Mouse (Mus musculus): Measurements from ENCODE around the gene Il1r1. TPM values are rescaled to one million over a fixed set of nuclear protein-coding genes. Genes with fewer than 3 reads are reported as not detected.

The Il1r1 gene
- polyA plus RNA-seq, 1 experiment from 2014 or later = 8.6 TPM

- DNase-seq (ENCODE audit: low spot score) (no peak), ATAC-seq (replicated peaks; ENCODE audit: low FRiP score, low TSS enrichment, low read depth) (no peak)
- Histone ChIP-seq H3K4me3 (ENCODE audit: low read depth, low read length) (no peak overlapping the region), H3K9me3 (ENCODE audit: control insufficient read depth, low read length) (no peaks in the 10 kb centered on the region), H3K27ac (ENCODE audit: low read depth) (no peak overlapping the region), H3K27me3 (replicated peaks; ENCODE audit: control insufficient read depth, insufficient read depth, low read length) (no peaks in the 10 kb centered on the region), H3K4me1 (replicated peaks; ENCODE audit: control insufficient read depth, insufficient read depth, low read length) (peaks cover 15% of the 10 kb centered on the region), H3K36me3 (ENCODE audit: control insufficient read depth, insufficient read depth, low read length) (no peaks in the 10 kb centered on the region), H3K9ac (ENCODE audit: low read length) (no peak overlapping the region), H3K4me2 (ENCODE audit: low read length) (no peak overlapping the region)
- 90% methylated on average over 12 of the region's 12 CpGs for WGBS
Observed at GRCm38 (mm10) chr1:40270415-40270814, 45.5 kb downstream of the Il1r1 start.

GRCm38 (mm10) chr1:40271052-40271451 lies 46.2 kb downstream of the Il1r1 start:
- no peak for ATAC-seq (replicated peaks; ENCODE audit: low FRiP score, low TSS enrichment, low read depth)
- H3K27ac ChIP-seq (ENCODE audit: low read depth) = no peak overlapping the region

GRCm38 (mm10) chr1:40271486-40272055 lies 46.7 kb downstream of the Il1r1 start:
- Histone ChIP-seq H3K4me1 (replicated peaks; ENCODE audit: control insufficient read depth, insufficient read depth, low read length) (peaks cover 12% of the 10 kb centered on the region; the same call in 1 of the 2 replicates), H3K36me3 (ENCODE audit: control insufficient read depth, insufficient read depth, low read length) (no peaks in the 10 kb centered on the region), H3K27ac (ENCODE audit: low read depth) (no peak overlapping the region), H3K4me2 (ENCODE audit: low read length) (no peak overlapping the region), H3K9ac (ENCODE audit: low read length) (no peak overlapping the region), H3K4me3 (ENCODE audit: low read depth, low read length) (no peak overlapping the region), H3K9me3 (ENCODE audit: control insufficient read depth, low read length) (no peaks in the 10 kb centered on the region), H3K27me3 (replicated peaks; ENCODE audit: control insufficient read depth, insufficient read depth, low read length) (no peaks in the 10 kb centered on the region)
- no peak for ATAC-seq (replicated peaks; ENCODE audit: low FRiP score, low TSS enrichment, low read depth)
- 90% methylated on average over 10 of the region's 10 CpGs for WGBS
- DNase-seq (ENCODE audit: low spot score) = no peak

More at GRCm38 (mm10) chr1:40271052-40271451, 46.2 kb downstream of the Il1r1 start:
- DNase-seq (ENCODE audit: low spot score) = no peak
- Histone ChIP-seq H3K4me2 (ENCODE audit: low read length) (no peak overlapping the region), H3K4me1 (replicated peaks; ENCODE audit: control insufficient read depth, insufficient read depth, low read length) (peaks cover 15% of the 10 kb centered on the region), H3K36me3 (ENCODE audit: control insufficient read depth, insufficient read depth, low read length) (no peaks in the 10 kb centered on the region), H3K9ac (ENCODE audit: low read length) (no peak overlapping the region), H3K27me3 (replicated peaks; ENCODE audit: control insufficient read depth, insufficient read depth, low read length) (no peaks in the 10 kb centered on the region), H3K4me3 (ENCODE audit: low read depth, low read length) (no peak overlapping the region), H3K9me3 (ENCODE audit: control insufficient read depth, low read length) (no peaks in the 10 kb centered on the region)
- WGBS = 91% methylated on average over 4 of the region's 4 CpGs

GRCm38 (mm10) chr1:40272204-40272603 lies 47.3 kb downstream of the Il1r1 start:
- Histone ChIP-seq H3K4me3 (ENCODE audit: low read depth, low read length) (no peak overlapping the region), H3K4me1 (replicated peaks; ENCODE audit: control insufficient read depth, insufficient read depth, low read length) (peaks cover 6% of the 10 kb centered on the region; the same call in 1 of the 2 replicates), H3K4me2 (ENCODE audit: low read length) (no peak overlapping the region), H3K36me3 (ENCODE audit: control insufficient read depth, insufficient read depth, low read length) (no peaks in the 10 kb centered on the region), H3K27me3 (replicated peaks; ENCODE audit: control insufficient read depth, insufficient read depth, low read length) (no peaks in the 10 kb centered on the region), H3K9ac (ENCODE audit: low read length) (no peak overlapping the region), H3K27ac (ENCODE audit: low read depth) (no peak overlapping the region), H3K9me3 (ENCODE audit: control insufficient read depth, low read length) (no peaks in the 10 kb centered on the region)
- ATAC-seq (replicated peaks; ENCODE audit: low FRiP score, low TSS enrichment, low read depth) = no peak
- DNase-seq (ENCODE audit: low spot score) = no peak
- 80% methylated on average over 3 of the region's 3 CpGs for WGBS

GRCm38 (mm10) chr1:40273491-40273890 lies 48.6 kb downstream of the Il1r1 start:
- Histone ChIP-seq H3K4me3 (ENCODE audit: low read depth, low read length) (no peak overlapping the region), H3K9me3 (ENCODE audit: control insufficient read depth, low read length) (no peaks in the 10 kb centered on the region), H3K4me1 (replicated peaks; ENCODE audit: control insufficient read depth, insufficient read depth, low read length) (0 out of 2 replicates have a peak, but pooled peaks cover 4% of the 10 kb centered on the region), H3K9ac (ENCODE audit: low read length) (no peak overlapping the region), H3K36me3 (ENCODE audit: control insufficient read depth, insufficient read depth, low read length) (no peaks in the 10 kb centered on the region), H3K4me2 (ENCODE audit: low read length) (no peak overlapping the region), H3K27me3 (replicated peaks; ENCODE audit: control insufficient read depth, insufficient read depth, low read length) (no peaks in the 10 kb centered on the region), H3K27ac (ENCODE audit: low read depth) (no peak overlapping the region)
- 86% methylated on average over 1 of the region's 1 CpGs for WGBS
- DNase-seq (ENCODE audit: low spot score) (no peak), ATAC-seq (replicated peaks; ENCODE audit: low FRiP score, low TSS enrichment, low read depth) (no peak)

GRCm38 (mm10) chr1:40275285-40276013 lies 50.6 kb downstream of the Il1r1 start:
- WGBS = 61% methylated on average over 10 of the region's 10 CpGs
- 0 out of 2 replicates have a peak overlapping the region, but pooled peaks have one; percentile 4 for H3K27ac ChIP-seq (ENCODE audit: low read depth)

GRCm38 (mm10) chr1:40277944-40278343 lies 53.1 kb downstream of the Il1r1 start:
- Histone ChIP-seq H3K9me3 (ENCODE audit: control insufficient read depth, low read length) (no peaks in the 10 kb centered on the region), H3K4me3 (ENCODE audit: low read depth, low read length) (no peak overlapping the region), H3K4me2 (ENCODE audit: low read length) (no peak overlapping the region), H3K9ac (ENCODE audit: low read length) (no peak overlapping the region), H3K4me1 (replicated peaks; ENCODE audit: control insufficient read depth, insufficient read depth, low read length) (0 out of 2 replicates have a peak, but pooled peaks cover 4% of the 10 kb centered on the region), H3K36me3 (ENCODE audit: control insufficient read depth, insufficient read depth, low read length) (no peaks in the 10 kb centered on the region), H3K27me3 (replicated peaks; ENCODE audit: control insufficient read depth, insufficient read depth, low read length) (no peaks in the 10 kb centered on the region), H3K27ac (ENCODE audit: low read depth) (no peak overlapping the region)
- DNase-seq (ENCODE audit: low spot score) = no peak
- 79% methylated on average over 4 of the region's 4 CpGs for WGBS
- no peak for ATAC-seq (replicated peaks; ENCODE audit: low FRiP score, low TSS enrichment, low read depth)

More at GRCm38 (mm10) chr1:40275285-40276013, 50.6 kb downstream of the Il1r1 start:
- Histone ChIP-seq H3K4me2 (ENCODE audit: low read length) (no peak overlapping the region), H3K27me3 (replicated peaks; ENCODE audit: control insufficient read depth, insufficient read depth, low read length) (no peaks in the 10 kb centered on the region), H3K4me3 (ENCODE audit: low read depth, low read length) (no peak overlapping the region), H3K9me3 (ENCODE audit: control insufficient read depth, low read length) (no peaks in the 10 kb centered on the region), H3K36me3 (ENCODE audit: control insufficient read depth, insufficient read depth, low read length) (no peaks in the 10 kb centered on the region), H3K4me1 (replicated peaks; ENCODE audit: control insufficient read depth, insufficient read depth, low read length) (0 out of 2 replicates have a peak, but pooled peaks cover 4% of the 10 kb centered on the region), H3K9ac (ENCODE audit: low read length) (no peak overlapping the region)
- no peak for ATAC-seq (replicated peaks; ENCODE audit: low FRiP score, low TSS enrichment, low read depth)
- no peak for DNase-seq (ENCODE audit: low spot score)

GRCm38 (mm10) chr1:40278720-40279119 lies 53.8 kb downstream of the Il1r1 start:
- no peak overlapping the region for H3K4me2 ChIP-seq (ENCODE audit: low read length)
- no peak for DNase-seq (ENCODE audit: low spot score)
- H3K4me1 ChIP-seq (replicated peaks; ENCODE audit: control insufficient read depth, insufficient read depth, low read length) = 0 out of 2 replicates have a peak, but pooled peaks cover 4% of the 10 kb centered on the region
- ATAC-seq (replicated peaks; ENCODE audit: low FRiP score, low TSS enrichment, low read depth) = no peak
- H3K9ac ChIP-seq (ENCODE audit: low read length) = no peak overlapping the region
- H3K4me3 ChIP-seq (ENCODE audit: low read depth, low read length) = no peak overlapping the region
- H3K36me3 ChIP-seq (ENCODE audit: control insufficient read depth, insufficient read depth, low read length) = no peaks in the 10 kb centered on the region
- H3K27me3 ChIP-seq (replicated peaks; ENCODE audit: control insufficient read depth, insufficient read depth, low read length) = no peaks in the 10 kb centered on the region
- no peaks in the 10 kb centered on the region for H3K9me3 ChIP-seq (ENCODE audit: control insufficient read depth, low read length)
- WGBS = 85% methylated on average over 2 of the region's 2 CpGs
- H3K27ac ChIP-seq (ENCODE audit: low read depth) = no peak overlapping the region

Data from intestine, embryonic 14.5 days (tissue).